Mouse (Mus musculus) embryonic facial prominence, embryonic 13.5 days (tissue): ENCODE data around the gene Rnf31. TPM values are rescaled to one million over a fixed set of nuclear protein-coding genes. Genes with fewer than 3 reads are reported as not detected.

Experiments used
- ATAC-seq: fragments of 200-750 bp; cut with Nextera tagmentation; 2 replicates; pipeline ENCODE4 v1.8.0; 2017; ENCODE audit warnings: low read depth; ENCODE audit not compliant: insufficient number of reproducible peaks, insufficient read depth, low FRiP score, low TSS enrichment
- H3K27ac ChIP-seq: fragments of 300-500 bp; sonication (generic); 2 replicates; pipeline ENCODE4 v1.5.1; 2015; ENCODE audit warnings: moderate library complexity, mild to moderate bottlenecking, inconsistent platforms
- H3K27me3 ChIP-seq: fragments of 300-500 bp; sonication (generic); 2 replicates; pipeline ENCODE4 v1.6.1; 2015; ENCODE audit warnings: mild to moderate bottlenecking, inconsistent platforms
- H3K36me3 ChIP-seq: fragments of 300-500 bp; sonication (generic); 2 replicates; pipeline ENCODE4 v1.6.1; 2015; ENCODE audit warnings: mild to moderate bottlenecking, inconsistent platforms
- H3K4me1 ChIP-seq: fragments of 300-500 bp; sonication (generic); 2 replicates; pipeline ENCODE4 v1.6.1; 2015; ENCODE audit warnings: inconsistent platforms
- H3K4me2 ChIP-seq: fragments of 300-500 bp; sonication (generic); 2 replicates; pipeline ENCODE4 v1.6.1; 2015; ENCODE audit warnings: moderate library complexity, mild to moderate bottlenecking, inconsistent platforms
- H3K4me3 ChIP-seq: fragments of 300-500 bp; sonication (generic); 2 replicates; pipeline ENCODE4 v1.5.1; 2015; ENCODE audit warnings: mild to moderate bottlenecking, inconsistent platforms
- H3K9ac ChIP-seq: fragments of 300-500 bp; sonication (generic); 2 replicates; pipeline ENCODE4 v1.6.1; 2015; ENCODE audit warnings: mild to moderate bottlenecking, inconsistent platforms
- H3K9me3 ChIP-seq: fragments of 300-500 bp; sonication (generic); 2 replicates; pipeline ENCODE4 v1.6.1; 2016; ENCODE audit warnings: inconsistent platforms
- WGBS: fragments of 180-500 bp; shearing (Covaris S2); methylation state at CpG from one replicate; pipeline ENCODE4 v1.1.7; 2015; ENCODE audit warnings: mixed read lengths; 5-methylcytosine and 5-hydroxymethylcytosine counted together
- polyA plus RNA-seq: library from polyadenylated mRNA; unstranded; fragments of >200 nt; fragmentation: Nextera tagmentation; extraction: Ambion mirVana; gene quantifications from 2 replicates; pipeline ENCODE4 v1.2.1, GENCODE M21; 2015

The Rnf31 gene
- polyA plus RNA-seq, 1 experiment from 2014 or later: 17.6 TPM

- no peak overlapping the region for H3K9ac ChIP-seq
- 90% methylated on average over 13 of the region's 13 CpGs for WGBS
- H3K4me1 ChIP-seq: peaks cover 21% of the 10 kb centered on the region
- no peak overlapping the region for H3K4me2 ChIP-seq
- H3K27me3 ChIP-seq: no peaks in the 10 kb centered on the region
- H3K27ac ChIP-seq: no peak overlapping the region
- H3K36me3 ChIP-seq: peaks cover 58% of the 10 kb centered on the region
- ATAC-seq: no peak
- H3K4me3 ChIP-seq: no peak overlapping the region
- H3K9me3 ChIP-seq: no peaks in the 10 kb centered on the region
These were observed 49.8 kb downstream of the Rnf31 start for GRCm38 (mm10) chr14:55641291-55641690.

GRCm38 (mm10) chr14:55642679-55643059 is 51.2 kb downstream of the Rnf31 start:
- Histone ChIP-seq H3K27ac (peak overlapping the region; percentile 95; the same call in 1 of the 2 replicates), H3K4me1 (peaks cover 20% of the 10 kb centered on the region), H3K4me3 (peak overlapping the region; percentile 89), H3K36me3 (peaks cover 58% of the 10 kb centered on the region), H3K9me3 (no peaks in the 10 kb centered on the region), H3K9ac (peak overlapping the region; percentile 96), H3K27me3 (no peaks in the 10 kb centered on the region), H3K4me2 (peak overlapping the region; percentile 88)
- ATAC-seq: no peak
- WGBS: 22% methylated on average over 8 of the region's 8 CpGs

GRCm38 (mm10) chr14:55643060-55643907 is 51.8 kb downstream of the Rnf31 start, which contains the start of gene Tm9sf1:
Gene Tm9sf1 (minus strand): TSS chr14:55643806.
- H3K27me3 ChIP-seq: no peaks in the 10 kb centered on the region
- WGBS: under 1% methylated on average over 89 of the region's 89 CpGs

GRCm38 (mm10) chr14:55644261-55644888 is 52.9 kb downstream of the Rnf31 start:
- H3K9me3 ChIP-seq: no peaks in the 10 kb centered on the region
- WGBS: 17% methylated on average over 17 of the region's 17 CpGs
- H3K4me2 ChIP-seq: peak overlapping the region; percentile 88
- H3K27me3 ChIP-seq: no peaks in the 10 kb centered on the region
- H3K36me3 ChIP-seq: peaks cover 41% of the 10 kb centered on the region
- H3K4me3 ChIP-seq: peak overlapping the region; percentile 89
- no peak for ATAC-seq
- peak overlapping the region; percentile 60 for H3K27ac ChIP-seq
- peak overlapping the region; percentile 96 for H3K9ac ChIP-seq
- H3K4me1 ChIP-seq: peaks cover 20% of the 10 kb centered on the region

More at GRCm38 (mm10) chr14:55643060-55643907, 51.8 kb downstream of the Rnf31 start, which contains the start of gene Tm9sf1:
- no peaks in the 10 kb centered on the region for H3K9me3 ChIP-seq
- peak within 1 kb of the TSS; percentile 95 for H3K27ac ChIP-seq
- H3K36me3 ChIP-seq: peaks cover 51% of the 10 kb centered on the region
- H3K4me1 ChIP-seq: peaks cover 20% of the 10 kb centered on the region
- ATAC-seq: peak; percentile 82
- H3K4me3 ChIP-seq: peak within 1 kb of the TSS; percentile 89
- H3K4me2 ChIP-seq: peak within 1 kb of the TSS; percentile 88
- H3K9ac ChIP-seq: peak within 1 kb of the TSS; percentile 96

GRCm38 (mm10) chr14:55649884-55650283 is 58.4 kb downstream of the Rnf31 start, which contains the start of gene Tssk4:
Gene Tssk4 (plus strand): TSS chr14:55650184.
- H3K9me3 ChIP-seq: no peaks in the 10 kb centered on the region
- WGBS: 92% methylated on average over 2 of the region's 2 CpGs

GRCm38 (mm10) chr14:55651528-55651927 is 60.0 kb downstream of the Rnf31 start:
- no peaks in the 10 kb centered on the region for H3K9me3 ChIP-seq
- H3K9ac ChIP-seq: no peak overlapping the region
- WGBS: 90% methylated on average over 7 of the region's 7 CpGs
- peaks cover 11% of the 10 kb centered on the region for H3K36me3 ChIP-seq
- ATAC-seq: no peak
- peaks cover 9% of the 10 kb centered on the region for H3K4me1 ChIP-seq
- H3K27me3 ChIP-seq: no peaks in the 10 kb centered on the region
- H3K4me3 ChIP-seq: no peak overlapping the region
- H3K27ac ChIP-seq: no peak overlapping the region
- H3K4me2 ChIP-seq: no peak overlapping the region

More at GRCm38 (mm10) chr14:55649884-55650283, 58.4 kb downstream of the Rnf31 start, which contains the start of gene Tssk4:
- no peak for ATAC-seq
- no peak within 1 kb of the TSS for H3K4me3 ChIP-seq
- H3K9ac ChIP-seq: no peak within 1 kb of the TSS
- H3K27ac ChIP-seq: no peak within 1 kb of the TSS
- H3K4me2 ChIP-seq: no peak within 1 kb of the TSS
- peaks cover 14% of the 10 kb centered on the region for H3K4me1 ChIP-seq
- H3K27me3 ChIP-seq: no peaks in the 10 kb centered on the region
- peaks cover 19% of the 10 kb centered on the region for H3K36me3 ChIP-seq

Other genes with a start within 250 kb of the Rnf31 start
- 98.6 and 103 TPM in 2 replicates for gene Dhrs4, start 113.0 kb upstream of the Rnf31 start, polyA plus RNA-seq
- 3.9 and 4.3 TPM in 2 replicates for gene Carmil3, start 101.1 kb upstream of the Rnf31 start, polyA plus RNA-seq
- gene Cpne6, start 81.3 kb upstream of the Rnf31 start, polyA plus RNA-seq: 0.60 and 0.83 TPM in 2 replicates
- gene Nrl, start 66.7 kb upstream of the Rnf31 start, polyA plus RNA-seq: not detected in 2 replicates
- gene Pck2, start 51.4 kb upstream of the Rnf31 start, polyA plus RNA-seq: 35.0 and 38.4 TPM in 2 replicates
- 57.3 and 66.5 TPM in 2 replicates for gene Dcaf11, start 31.7 kb upstream of the Rnf31 start, polyA plus RNA-seq
- 0.74 and 0.87 TPM in 2 replicates for gene A730061H03Rik, start 31.3 kb upstream of the Rnf31 start, polyA plus RNA-seq
- 4.1 and 5.3 TPM in 2 replicates for gene Fitm1, start 16.1 kb upstream of the Rnf31 start, polyA plus RNA-seq
- gene Psme1, start 13.6 kb upstream of the Rnf31 start, polyA plus RNA-seq: 141 and 152 TPM in 2 replicates
- gene Emc9, start 6.4 kb upstream of the Rnf31 start, polyA plus RNA-seq: 4.7 and 4.8 TPM in 2 replicates
- 233 and 267 TPM in 2 replicates for gene Psme2, start 595 bp upstream of the Rnf31 start, polyA plus RNA-seq
- gene Irf9, start 11.9 kb downstream of the Rnf31 start, polyA plus RNA-seq: 10.5 and 12.3 TPM in 2 replicates
- gene Rec8, start 26.3 kb downstream of the Rnf31 start, polyA plus RNA-seq: 2.0 and 2.8 TPM in 2 replicates
- gene Ipo4, start 44.2 kb downstream of the Rnf31 start, polyA plus RNA-seq: 95.1 and 111 TPM in 2 replicates
- 1.7 and 1.8 TPM in 2 replicates for gene Gm49378, start 46.2 kb downstream of the Rnf31 start, polyA plus RNA-seq
- 106 and 117 TPM in 2 replicates for gene Tm9sf1, start 52.1 kb downstream of the Rnf31 start, polyA plus RNA-seq
- 1.0 and 1.3 TPM in 2 replicates for gene Tssk4, start 58.5 kb downstream of the Rnf31 start, polyA plus RNA-seq
- 66.1 and 70.6 TPM in 2 replicates for gene Mdp1, start 68.8 kb downstream of the Rnf31 start, polyA plus RNA-seq
- gene Gmpr2, start 80.2 kb downstream of the Rnf31 start, polyA plus RNA-seq: 75.2 and 83.5 TPM in 2 replicates
- 665 and 670 TPM in 2 replicates for gene Nedd8, start 80.4 kb downstream of the Rnf31 start, polyA plus RNA-seq
- 38.7 and 46.6 TPM in 2 replicates for gene Tinf2, start 90.1 kb downstream of the Rnf31 start, polyA plus RNA-seq
- gene Tgm1, start 122.2 kb downstream of the Rnf31 start, polyA plus RNA-seq: 4.5 and 4.7 TPM in 2 replicates
- gene Rabggta, start 130.6 kb downstream of the Rnf31 start, polyA plus RNA-seq: 27.6 and 32.2 TPM in 2 replicates
- 84.5 and 102 TPM in 2 replicates for gene Dhrs1, start 154.0 kb downstream of the Rnf31 start, polyA plus RNA-seq
- 35.5 and 47.6 TPM in 2 replicates for gene Nop9, start 154.0 kb downstream of the Rnf31 start, polyA plus RNA-seq
- 0.18 and 1.2 TPM in 2 replicates for gene Cideb, start 166.8 kb downstream of the Rnf31 start, polyA plus RNA-seq
- 0.51 and 0.56 TPM in 2 replicates for gene Ltb4r2, start 169.7 kb downstream of the Rnf31 start, polyA plus RNA-seq
- 0.58 and 1.1 TPM in 2 replicates for gene Ltb4r1, start 174.3 kb downstream of the Rnf31 start, polyA plus RNA-seq
- gene Adcy4, start 192.4 kb downstream of the Rnf31 start, polyA plus RNA-seq: 20.2 and 21.6 TPM in 2 replicates
- gene Ripk3, start 197.2 kb downstream of the Rnf31 start, polyA plus RNA-seq: 41.1 and 44.4 TPM in 2 replicates
- 156 and 160 TPM in 2 replicates for gene Nfatc4, start 231.4 kb downstream of the Rnf31 start, polyA plus RNA-seq